Mouse (Mus musculus): ENCODE data around the gene Lingo3. TPM values are rescaled to one million over a fixed set of nuclear protein-coding genes. Genes with fewer than 3 reads are reported as not detected.
"Not testable (repeated sequence)": the region's sequence is repeated elsewhere in the genome, so short reads cannot be mapped to it uniquely, and the experiment has no call there.

Gene Lingo3
- polyA plus RNA-seq, 1 experiment from 2014 or later, result 0.61 TPM

GRCm38 (mm10) chr10:80822528-80822927 is 21.3 kb downstream of the Lingo3 start:
- 86% methylated on average over 5 of the region's 5 CpGs for WGBS

DNA sequence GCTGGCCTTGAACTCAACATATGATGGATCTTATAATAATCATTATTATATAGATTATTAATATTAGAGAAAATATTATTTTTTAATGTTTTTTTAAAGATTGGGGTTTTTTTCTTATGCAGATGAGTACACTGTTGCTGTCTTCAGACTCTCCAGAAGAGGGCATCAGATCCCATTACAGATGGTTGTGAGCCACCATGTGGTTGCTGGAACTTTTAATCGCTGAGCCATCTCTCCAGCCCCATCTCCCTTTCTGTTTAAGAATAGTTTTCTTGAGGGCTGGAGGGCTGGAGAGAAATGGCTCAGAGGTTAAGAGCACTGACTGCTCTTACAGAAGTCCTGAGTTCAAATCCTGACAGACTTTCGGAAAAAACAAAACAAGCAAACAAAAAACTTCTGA is 21.8 kb downstream of the Lingo3 start:
- Histone ChIP-seq H3K4me2 (ENCODE audit: low read length) (no peak overlapping the region), H3K9me3 (replicated peaks; ENCODE audit: low read length) (no peaks in the 10 kb centered on the region), H3K27me3 (ENCODE audit: insufficient read depth, low read length) (no peaks in the 10 kb centered on the region), H3K4me1 (replicated peaks; ENCODE audit: insufficient read depth, low read length) (0 out of 2 replicates have a peak, but pooled peaks cover 3% of the 10 kb centered on the region), H3K4me3 (replicated peaks; ENCODE audit: low read depth, low read length) (no peak overlapping the region), H3K27ac (no peak overlapping the region), H3K9ac (ENCODE audit: low read depth, low read length) (no peak overlapping the region), H3K36me3 (ENCODE audit: insufficient read depth, low read length) (no peaks in the 10 kb centered on the region)
- peak; percentile 80 for TF ChIP-seq CTCF (IDR thresholded peaks at IDR 0.05; ENCODE audit: low read depth)
- DNase-seq (ENCODE audit: low spot score), result peak; percentile 65
- no peak for ATAC-seq (replicated peaks; ENCODE audit: low FRiP score, low read depth)
- WGBS, result 48% methylated on average over 2 of the region's 2 CpGs

More at GRCm38 (mm10) chr10:80822528-80822927, 21.3 kb downstream of the Lingo3 start:
- ATAC-seq (replicated peaks; ENCODE audit: low FRiP score, low read depth) (no peak), DNase-seq (ENCODE audit: low spot score) (no peak)
- Histone ChIP-seq H3K4me3 (replicated peaks; ENCODE audit: low read depth, low read length) (no peak overlapping the region), H3K27ac (no peak overlapping the region), H3K4me2 (ENCODE audit: low read length) (no peak overlapping the region), H3K27me3 (ENCODE audit: insufficient read depth, low read length) (no peaks in the 10 kb centered on the region), H3K9me3 (replicated peaks; ENCODE audit: low read length) (no peaks in the 10 kb centered on the region), H3K9ac (ENCODE audit: low read depth, low read length) (no peak overlapping the region), H3K4me1 (replicated peaks; ENCODE audit: insufficient read depth, low read length) (0 out of 2 replicates have a peak, but pooled peaks cover 3% of the 10 kb centered on the region), H3K36me3 (ENCODE audit: insufficient read depth, low read length) (no peaks in the 10 kb centered on the region)
- TF ChIP-seq CTCF (IDR thresholded peaks at IDR 0.05; ENCODE audit: low read depth), result no peak

GRCm38 (mm10) chr10:80819406-80819805 is 24.4 kb downstream of the Lingo3 start:
- H3K27me3 ChIP-seq (ENCODE audit: insufficient read depth, low read length), result no peaks in the 10 kb centered on the region
- H3K4me1 ChIP-seq (replicated peaks; ENCODE audit: insufficient read depth, low read length), result 0 out of 2 replicates have a peak, but pooled peaks cover 3% of the 10 kb centered on the region
- H3K4me3 ChIP-seq (replicated peaks; ENCODE audit: low read depth, low read length), result no peak overlapping the region
- H3K9me3 ChIP-seq (replicated peaks; ENCODE audit: low read length), result no peaks in the 10 kb centered on the region
- no peak overlapping the region for H3K9ac ChIP-seq (ENCODE audit: low read depth, low read length)
- no peak overlapping the region for H3K27ac ChIP-seq
- ATAC-seq (replicated peaks; ENCODE audit: low FRiP score, low read depth) (no peak; the same call in 1 of the 2 replicates), DNase-seq (ENCODE audit: low spot score) (no peak)
- no peak for TF ChIP-seq CTCF (IDR thresholded peaks at IDR 0.05; ENCODE audit: low read depth)
- H3K4me2 ChIP-seq (ENCODE audit: low read length), result no peak overlapping the region
- 33% methylated on average over 3 of the region's 3 CpGs for WGBS
- no peaks in the 10 kb centered on the region for H3K36me3 ChIP-seq (ENCODE audit: insufficient read depth, low read length)

DNA sequence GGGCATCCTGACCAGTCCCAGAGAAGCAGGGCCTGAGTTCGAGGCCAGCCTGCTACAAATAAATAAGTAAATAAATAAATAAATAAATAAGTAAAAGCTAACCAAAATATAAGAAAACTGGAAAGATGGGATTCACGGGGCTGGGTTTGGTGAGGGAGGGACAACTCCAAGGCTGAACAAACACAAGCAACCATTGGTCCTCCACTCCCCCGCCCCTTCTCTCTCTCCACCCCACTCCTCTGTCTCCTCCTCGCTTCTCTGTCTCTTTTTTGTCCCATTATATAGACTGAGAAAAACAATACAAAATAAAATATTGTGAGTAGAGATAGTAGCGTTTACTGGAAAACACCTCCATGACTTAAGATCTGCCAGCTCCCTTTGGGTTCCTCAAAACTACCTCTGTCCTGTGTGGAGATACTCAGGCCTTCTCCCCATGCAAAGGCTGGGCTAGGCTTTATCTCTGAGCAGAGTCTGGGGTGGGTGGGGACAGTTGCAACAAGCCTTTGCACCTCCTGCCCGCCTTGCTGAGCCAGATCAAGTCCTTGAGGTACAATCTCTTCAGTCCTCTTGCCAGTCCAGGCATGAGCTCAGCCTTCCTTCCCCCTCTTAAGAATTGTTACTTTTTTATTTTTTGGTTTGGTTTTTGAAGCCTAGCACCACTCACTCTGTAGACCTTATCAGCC is 25.1 kb downstream of the Lingo3 start:
- Histone ChIP-seq H3K9ac (ENCODE audit: low read depth, low read length) (no peak overlapping the region), H3K4me2 (ENCODE audit: low read length) (no peak overlapping the region), H3K9me3 (replicated peaks; ENCODE audit: low read length) (no peaks in the 10 kb centered on the region), H3K27ac (no peak overlapping the region), H3K4me3 (replicated peaks; ENCODE audit: low read depth, low read length) (no peak overlapping the region), H3K27me3 (ENCODE audit: insufficient read depth, low read length) (no peaks in the 10 kb centered on the region), H3K4me1 (replicated peaks; ENCODE audit: insufficient read depth, low read length) (0 out of 2 replicates have a peak, but pooled peaks cover under 1% of the 10 kb centered on the region), H3K36me3 (ENCODE audit: insufficient read depth, low read length) (no peaks in the 10 kb centered on the region)
- TF ChIP-seq CTCF (IDR thresholded peaks at IDR 0.05; ENCODE audit: low read depth), result no peak
- no peak for DNase-seq (ENCODE audit: low spot score)
- WGBS, result 52% methylated on average over 6 of the region's 6 CpGs
- ATAC-seq (replicated peaks; ENCODE audit: low FRiP score, low read depth), result no peak

DNA sequence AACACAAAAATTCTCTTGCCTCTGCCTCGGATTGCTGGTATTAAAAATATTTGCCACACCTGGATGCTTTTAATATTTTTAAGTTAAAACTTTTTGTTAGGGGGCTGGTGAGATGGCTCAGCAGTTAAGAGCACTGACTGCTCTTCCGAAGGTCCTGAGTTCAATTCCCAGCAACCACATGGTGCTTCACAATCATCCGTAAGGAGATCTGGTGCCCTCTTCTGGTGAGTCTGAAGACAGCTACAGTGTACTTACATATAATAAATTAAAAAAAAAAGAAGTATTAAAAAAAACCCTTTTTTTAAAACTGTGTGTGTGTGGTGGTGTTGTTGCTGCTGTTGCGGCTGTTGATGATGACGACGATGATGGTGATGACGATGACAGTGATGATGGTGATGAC is 25.9 kb downstream of the Lingo3 start:
- H3K27me3 ChIP-seq (ENCODE audit: insufficient read depth, low read length); H3K9me3 ChIP-seq (replicated peaks; ENCODE audit: low read length); H3K9ac ChIP-seq (ENCODE audit: low read depth, low read length); H3K4me1 ChIP-seq (replicated peaks; ENCODE audit: insufficient read depth, low read length); H3K4me3 ChIP-seq (replicated peaks; ENCODE audit: low read depth, low read length); H3K4me2 ChIP-seq (ENCODE audit: low read length); DNase-seq (ENCODE audit: low spot score); H3K27ac ChIP-seq; ATAC-seq (replicated peaks; ENCODE audit: low FRiP score, low read depth); H3K36me3 ChIP-seq (ENCODE audit: insufficient read depth, low read length): not testable (repeated sequence)
- 84% methylated on average over 7 of the region's 7 CpGs for WGBS
- TF ChIP-seq CTCF (IDR thresholded peaks at IDR 0.05; ENCODE audit: low read depth), result peak; percentile 59

DNA sequence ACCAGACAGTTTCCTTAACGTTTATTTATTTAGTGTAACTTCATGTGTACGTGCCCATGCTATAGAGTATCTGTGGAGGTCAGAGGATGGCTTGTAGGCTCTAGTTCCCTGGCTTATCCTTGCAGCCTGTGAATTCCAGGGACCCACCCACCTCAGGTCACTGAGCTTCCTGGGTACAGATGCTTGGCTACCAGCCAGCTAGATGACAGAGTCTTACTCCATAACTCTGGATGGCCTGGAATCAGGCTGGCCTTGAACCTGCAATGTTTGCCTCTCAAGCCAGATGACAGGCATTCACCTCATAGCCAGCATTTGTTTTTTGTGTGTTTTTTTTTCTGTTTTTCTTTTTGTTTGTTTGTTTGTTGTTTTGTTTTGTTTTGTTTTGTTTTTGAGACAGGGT is 26.7 kb downstream of the Lingo3 start:
- 49% methylated on average over 2 of the region's 2 CpGs for WGBS

DNA sequence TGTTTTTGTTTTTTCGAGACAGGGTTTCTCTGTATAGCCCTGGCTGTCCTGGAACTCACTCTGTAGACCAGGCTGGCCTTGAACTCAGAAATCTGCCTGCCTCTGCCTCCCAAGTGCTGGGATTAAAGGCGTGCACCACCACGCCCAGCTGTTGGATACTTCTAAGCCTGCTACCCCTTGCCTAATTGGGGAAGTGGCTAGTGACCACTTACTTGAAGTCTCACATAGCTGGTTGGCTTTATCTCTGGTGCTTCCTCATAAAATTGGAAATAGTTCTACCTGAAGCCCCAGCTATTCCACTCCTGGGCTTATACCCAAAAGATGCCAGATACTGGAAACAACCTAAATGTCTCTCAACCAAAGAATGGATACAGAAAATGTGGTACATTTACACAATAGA is 27.5 kb downstream of the Lingo3 start:
- 78% methylated on average over 3 of the region's 3 CpGs for WGBS
- H3K9me3 ChIP-seq (replicated peaks; ENCODE audit: low read length); H3K27me3 ChIP-seq (ENCODE audit: insufficient read depth, low read length); H3K27ac ChIP-seq; H3K4me1 ChIP-seq (replicated peaks; ENCODE audit: insufficient read depth, low read length); DNase-seq (ENCODE audit: low spot score); H3K4me2 ChIP-seq (ENCODE audit: low read length); H3K36me3 ChIP-seq (ENCODE audit: insufficient read depth, low read length); ATAC-seq (replicated peaks; ENCODE audit: low FRiP score, low read depth); H3K4me3 ChIP-seq (replicated peaks; ENCODE audit: low read depth, low read length); H3K9ac ChIP-seq (ENCODE audit: low read depth, low read length): not testable (repeated sequence)

More for the DNA sequence above, 26.7 kb downstream of the Lingo3 start:
- Histone ChIP-seq H3K9ac (ENCODE audit: low read depth, low read length) (no peak overlapping the region), H3K36me3 (ENCODE audit: insufficient read depth, low read length) (no peaks in the 10 kb centered on the region), H3K4me2 (ENCODE audit: low read length) (no peak overlapping the region), H3K27ac (no peak overlapping the region), H3K4me1 (replicated peaks; ENCODE audit: insufficient read depth, low read length) (no peaks in the 10 kb centered on the region), H3K27me3 (ENCODE audit: insufficient read depth, low read length) (no peaks in the 10 kb centered on the region), H3K4me3 (replicated peaks; ENCODE audit: low read depth, low read length) (no peak overlapping the region), H3K9me3 (replicated peaks; ENCODE audit: low read length) (no peaks in the 10 kb centered on the region)
- TF ChIP-seq CTCF (IDR thresholded peaks at IDR 0.05; ENCODE audit: low read depth), result no peak
- ATAC-seq (replicated peaks; ENCODE audit: low FRiP score, low read depth), result no peak
- no peak for DNase-seq (ENCODE audit: low spot score)
